Mouse (Mus musculus) liver, embryonic 11.5 days (tissue): ENCODE measurements around the gene Extl2. TPM values are rescaled to one million over a fixed set of nuclear protein-coding genes. Genes with fewer than 3 reads are reported as not detected.

ENCODE experiments used
- ATAC-seq: fragments of 200-750 bp; cut with Nextera tagmentation; replicated peaks from 2 replicates; pipeline ENCODE4 v1.8.0; 2017; ENCODE audit warnings: moderate number of reproducible peaks, mild to moderate bottlenecking, moderate TSS enrichment, moderate library complexity; ENCODE audit not compliant: low FRiP score
- DNase-seq: peaks from one replicate; pipeline ENCODE4 v3.0.0-alpha.2; 2017; ENCODE audit warnings: low spot score
- H3K27ac ChIP-seq: fragments of 300-500 bp; sonication (generic); 2 replicates; pipeline ENCODE4 v1.5.1; 2014; ENCODE audit warnings: mild to moderate bottlenecking, low read depth, low read length, control low read depth
- H3K27me3 ChIP-seq: fragments of 300-500 bp; sonication (generic); replicated peaks from 2 replicates; pipeline ENCODE4 v1.6.1; 2014; ENCODE audit warnings: low read length, mixed read lengths; ENCODE audit not compliant: control insufficient read depth, insufficient read depth
- H3K36me3 ChIP-seq: fragments of 300-500 bp; sonication (generic); 2 replicates; pipeline ENCODE4 v1.6.1; 2014; ENCODE audit warnings: mild to moderate bottlenecking, low read length, moderate library complexity, mixed read lengths; ENCODE audit not compliant: control insufficient read depth, insufficient read depth
- H3K4me1 ChIP-seq: fragments of 300-500 bp; sonication (generic); replicated peaks from 2 replicates; pipeline ENCODE4 v1.6.1; 2014; ENCODE audit warnings: low read length, mixed read lengths; ENCODE audit not compliant: control insufficient read depth, insufficient read depth
- H3K4me2 ChIP-seq: fragments of 300-500 bp; sonication (generic); 2 replicates; pipeline ENCODE4 v1.6.1; 2014; ENCODE audit warnings: mild to moderate bottlenecking, control low read depth, moderate library complexity
- H3K4me3 ChIP-seq: fragments of 300-500 bp; sonication (generic); 2 replicates; pipeline ENCODE4 v1.5.1; 2014; ENCODE audit warnings: low read depth, low read length, control low read depth
- H3K9ac ChIP-seq: fragments of 300-500 bp; sonication (generic); 2 replicates; pipeline ENCODE4 v1.6.1; 2014; ENCODE audit warnings: low read depth, low read length, control low read depth
- H3K9me3 ChIP-seq: fragments of 300-500 bp; sonication (generic); 2 replicates; pipeline ENCODE4 v1.6.1; 2016; ENCODE audit warnings: low read length, inconsistent platforms, mixed read lengths; ENCODE audit not compliant: control insufficient read depth
- WGBS: fragments of 180-500 bp; shearing (Covaris S2); extraction: QIAGEN DNeasy Blood & Tissue Kit; methylation state at CpG from one replicate; pipeline ENCODE4 v1.1.7; 2014; 5-methylcytosine and 5-hydroxymethylcytosine counted together
- polyA plus RNA-seq: library from polyadenylated mRNA; unstranded; fragments of >200 nt; fragmentation: Nextera tagmentation; extraction: Ambion mirVana; gene quantifications from 2 replicates; pipeline ENCODE4 v1.2.1, GENCODE M21; 2014

Gene Extl2
- polyA plus RNA-seq, 1 experiment from 2014 or later, result 13.0 TPM

GRCm38 (mm10) chr3:115971891-115972646 is 35.2 kb upstream of the Extl2 start:
- Histone ChIP-seq H3K9ac (no peak overlapping the region), H3K4me1 (no peaks in the 10 kb centered on the region), H3K4me3 (no peak overlapping the region), H3K36me3 (peaks cover 4% of the 10 kb centered on the region; the same call in 1 of the 2 replicates), H3K9me3 (no peaks in the 10 kb centered on the region), H3K4me2 (no peak overlapping the region), H3K27ac (no peak overlapping the region), H3K27me3 (no peaks in the 10 kb centered on the region)
- WGBS, result 89% methylated on average over 14 of the region's 14 CpGs
- DNase-seq (no peak), ATAC-seq (no peak)

DNA sequence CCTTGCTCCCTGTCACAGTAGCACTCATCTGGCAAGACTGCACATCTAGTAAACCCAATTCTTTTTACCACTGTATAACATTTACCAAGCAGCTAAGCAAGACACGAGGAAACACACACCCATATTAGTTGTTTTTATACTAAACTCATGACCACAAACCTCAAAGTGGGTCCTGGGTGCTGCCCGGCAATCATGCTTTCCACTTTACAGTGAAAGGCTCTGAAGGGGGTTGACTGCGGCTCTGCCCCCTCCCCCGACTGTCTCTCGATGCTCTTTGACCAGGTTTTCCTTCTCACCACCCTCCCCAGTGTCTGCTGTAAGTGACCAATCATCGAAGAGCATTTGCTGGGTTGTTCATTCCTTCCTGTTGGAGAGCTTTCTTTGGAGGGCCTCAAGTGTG is 33.0 kb upstream of the Extl2 start:
- DNase-seq (no peak), ATAC-seq (no peak)
- no peak overlapping the region for H3K4me3 ChIP-seq
- H3K27me3 ChIP-seq, result no peaks in the 10 kb centered on the region
- no peak overlapping the region for H3K27ac ChIP-seq
- WGBS, result 86% methylated on average over 6 of the region's 6 CpGs
- no peak overlapping the region for H3K4me2 ChIP-seq
- no peaks in the 10 kb centered on the region for H3K4me1 ChIP-seq
- peaks cover 6% of the 10 kb centered on the region; the same call in 1 of the 2 replicates for H3K36me3 ChIP-seq
- no peaks in the 10 kb centered on the region for H3K9me3 ChIP-seq
- H3K9ac ChIP-seq, result no peak overlapping the region

DNA sequence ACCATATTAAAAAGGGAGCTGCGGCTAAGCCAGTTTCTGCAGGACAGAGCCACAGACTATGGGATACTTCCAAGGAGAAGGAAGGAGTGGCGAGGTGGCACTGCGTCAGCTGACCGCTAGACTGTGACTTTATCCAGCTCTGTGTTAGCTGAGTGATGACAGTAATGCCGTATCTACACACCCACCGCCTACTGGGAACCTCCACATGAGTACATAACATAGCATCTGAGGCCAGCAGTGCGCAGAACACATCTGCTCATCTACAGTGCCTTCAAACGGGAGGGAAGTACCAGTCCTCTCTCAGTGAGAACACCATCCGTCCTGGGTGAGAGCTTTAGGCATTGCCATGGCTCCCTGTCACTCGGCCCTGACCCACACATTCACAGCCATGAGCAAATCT is 32.3 kb upstream of the Extl2 start:
- no peak for ATAC-seq
- no peak overlapping the region for H3K4me3 ChIP-seq
- no peak overlapping the region for H3K4me2 ChIP-seq
- no peak overlapping the region for H3K9ac ChIP-seq
- no peak overlapping the region for H3K27ac ChIP-seq
- no peaks in the 10 kb centered on the region for H3K4me1 ChIP-seq
- H3K27me3 ChIP-seq, result no peaks in the 10 kb centered on the region
- peaks cover 10% of the 10 kb centered on the region; the same call in 1 of the 2 replicates for H3K36me3 ChIP-seq
- no peaks in the 10 kb centered on the region for H3K9me3 ChIP-seq
- no peak for DNase-seq
- 92% methylated on average over 10 of the region's 10 CpGs for WGBS

DNA sequence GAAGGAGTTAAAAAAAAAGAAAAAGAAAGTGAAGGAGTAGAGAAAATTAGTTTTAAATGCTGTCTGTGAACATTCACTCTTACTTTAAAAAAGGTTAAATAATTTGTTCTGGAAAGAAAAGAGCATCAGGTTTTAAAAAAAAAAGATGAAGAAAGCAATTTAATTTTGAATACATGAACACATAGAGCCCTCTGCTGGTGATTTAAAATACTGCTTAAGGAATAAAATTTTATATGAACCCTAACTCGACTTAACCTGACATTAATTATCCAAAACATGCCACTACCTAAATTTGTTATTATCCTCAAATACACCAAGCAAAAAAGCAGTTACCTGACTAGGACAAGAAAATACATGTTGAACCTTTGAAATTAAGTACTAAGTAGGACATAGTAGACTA is 28.3 kb upstream of the Extl2 start:
- no peaks in the 10 kb centered on the region for H3K27me3 ChIP-seq
- ATAC-seq (no peak), DNase-seq (no peak)
- H3K27ac ChIP-seq, result no peak overlapping the region
- H3K4me3 ChIP-seq, result no peak overlapping the region
- H3K9me3 ChIP-seq, result no peaks in the 10 kb centered on the region
- H3K4me1 ChIP-seq, result no peaks in the 10 kb centered on the region
- 36% methylated on average over 1 of the region's 1 CpGs for WGBS
- no peak overlapping the region for H3K4me2 ChIP-seq
- H3K36me3 ChIP-seq, result peaks cover 13% of the 10 kb centered on the region; the same call in 1 of the 2 replicates
- no peak overlapping the region for H3K9ac ChIP-seq

DNA sequence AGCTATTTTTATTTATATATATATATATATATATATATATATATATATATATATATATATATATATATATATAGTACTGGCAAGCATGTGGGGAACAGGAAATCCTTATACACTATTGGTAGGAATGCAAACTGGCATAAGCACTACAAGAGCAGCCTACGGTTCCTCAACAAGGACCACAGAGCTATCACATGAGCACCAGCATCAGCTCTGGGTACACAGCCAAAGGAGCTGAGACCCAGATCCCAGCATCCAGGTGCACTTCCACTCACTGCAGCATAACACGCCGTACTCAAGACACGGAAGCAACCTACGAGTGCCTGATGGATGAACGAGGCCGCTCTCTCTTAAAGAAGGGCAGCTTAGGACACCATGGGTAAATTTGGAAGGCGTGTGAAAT is 24.0 kb upstream of the Extl2 start:
- whole genome bisulfite sequencing, result 92% methylated on average over 8 of the region's 8 CpGs
- ATAC-seq, result no peak

DNA sequence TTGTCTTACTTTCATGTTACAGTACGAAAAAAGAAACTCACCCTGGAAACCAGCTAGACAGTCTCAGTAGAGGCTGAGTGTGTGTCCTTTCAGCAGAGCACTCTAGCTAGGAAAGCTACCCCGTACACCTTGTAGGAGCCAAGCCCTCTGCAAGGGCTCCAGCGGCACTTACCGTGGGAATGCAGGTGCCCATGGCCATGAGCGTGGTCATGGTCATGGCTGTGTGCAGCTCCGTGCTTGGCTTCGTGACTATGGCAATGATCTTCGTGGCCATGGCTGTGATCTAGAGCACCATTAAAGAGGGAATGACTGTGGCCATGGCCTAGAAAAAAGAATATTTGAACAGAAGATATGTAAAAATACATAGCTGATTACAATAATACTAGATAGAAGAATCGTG is 22.6 kb upstream of the Extl2 start:
- no peak overlapping the region for H3K4me3 ChIP-seq
- ATAC-seq, result no peak
- WGBS, result 92% methylated on average over 9 of the region's 9 CpGs
- H3K36me3 ChIP-seq, result peaks cover 13% of the 10 kb centered on the region; the same call in 1 of the 2 replicates
- H3K4me1 ChIP-seq, result no peaks in the 10 kb centered on the region
- no peaks in the 10 kb centered on the region for H3K9me3 ChIP-seq
- no peak overlapping the region for H3K9ac ChIP-seq
- no peak overlapping the region for H3K4me2 ChIP-seq
- no peaks in the 10 kb centered on the region for H3K27me3 ChIP-seq
- no peak overlapping the region for H3K27ac ChIP-seq
- no peak for DNase-seq

More for the DNA sequence above, 24.0 kb upstream of the Extl2 start:
- H3K36me3 ChIP-seq, result peaks cover 14% of the 10 kb centered on the region; the same call in 1 of the 2 replicates
- H3K9ac ChIP-seq, result no peak overlapping the region
- no peak for DNase-seq
- H3K4me2 ChIP-seq, result no peak overlapping the region
- H3K27ac ChIP-seq, result no peak overlapping the region
- no peak overlapping the region for H3K4me3 ChIP-seq
- H3K4me1 ChIP-seq, result no peaks in the 10 kb centered on the region
- H3K27me3 ChIP-seq, result no peaks in the 10 kb centered on the region
- H3K9me3 ChIP-seq, result no peaks in the 10 kb centered on the region

- no peak overlapping the region for H3K27ac ChIP-seq
- no peak for ATAC-seq
- H3K9me3 ChIP-seq, result no peaks in the 10 kb centered on the region
- H3K36me3 ChIP-seq, result peaks cover 15% of the 10 kb centered on the region; the same call in 1 of the 2 replicates
- no peak overlapping the region for H3K4me2 ChIP-seq
- 77% methylated on average over 9 of the region's 9 CpGs for WGBS
- DNase-seq, result no peak
- H3K4me1 ChIP-seq, result no peaks in the 10 kb centered on the region
- H3K27me3 ChIP-seq, result no peaks in the 10 kb centered on the region
- no peak overlapping the region for H3K9ac ChIP-seq
- no peak overlapping the region for H3K4me3 ChIP-seq
Observed at GRCm38 (mm10) chr3:115985183-115985892, 21.9 kb upstream of the Extl2 start.

GRCm38 (mm10) chr3:115992103-115992502 is 15.2 kb upstream of the Extl2 start:
- no peak for DNase-seq
- H3K27ac ChIP-seq, result no peak overlapping the region

More at GRCm38 (mm10) chr3:115992103-115992502, 15.2 kb upstream of the Extl2 start:
- Histone ChIP-seq H3K27me3 (no peaks in the 10 kb centered on the region), H3K36me3 (peaks cover 6% of the 10 kb centered on the region; the same call in 1 of the 2 replicates), H3K9me3 (no peaks in the 10 kb centered on the region), H3K9ac (no peak overlapping the region), H3K4me1 (no peaks in the 10 kb centered on the region; the same call in 1 of the 2 replicates), H3K4me2 (no peak overlapping the region), H3K4me3 (no peak overlapping the region)
- ATAC-seq, result no peak
- WGBS, result 76% methylated on average over 4 of the region's 4 CpGs
